Mouse (Mus musculus): ENCODE measurements around the gene Ubn2. TPM values are rescaled to one million over a fixed set of nuclear protein-coding genes. Genes with fewer than 3 reads are reported as not detected.
"Not testable (repeated sequence)": the region's sequence is repeated elsewhere in the genome, so short reads cannot be mapped to it uniquely, and the experiment has no call there.

Gene Ubn2
- total RNA-seq, 2 experiments from 2014 or later = 29.2 to 36.9 TPM

- DNase-seq (ENCODE audit: low spot score in 2 of 2) = peak; percentile 87 to 98
These were observed 100.0 kb downstream of the Ubn2 start, which contains the start of gene Fmc1 for GRCm38 (mm10) chr6:38533428-38534405. TSS of gene Fmc1 (plus strand) at chr6:38533502.

- DNase-seq (ENCODE audit: low spot score in 2 of 2) = peak; percentile 98 to 99
These were observed 101.1 kb downstream of the Ubn2 start for GRCm38 (mm10) chr6:38534640-38535365.

GRCm38 (mm10) chr6:38535366-38535690 lies 101.6 kb downstream of the Ubn2 start:
- DNase-seq (ENCODE audit: low spot score in 2 of 2) = no peak

- DNase-seq (ENCODE audit: low spot score in 2 of 2) = no peak
These were observed 102.0 kb downstream of the Ubn2 start for GRCm38 (mm10) chr6:38535788-38536187.

GRCm38 (mm10) chr6:38544141-38544540 lies 110.4 kb downstream of the Ubn2 start:
- DNase-seq (ENCODE audit: low spot score in 2 of 2) = not testable (repeated sequence)

- not testable (repeated sequence) for DNase-seq (ENCODE audit: low spot score in 2 of 2)
These were observed 113.3 kb downstream of the Ubn2 start for GRCm38 (mm10) chr6:38547005-38547404.

- no peak for DNase-seq (ENCODE audit: low spot score in 2 of 2)
These were observed 114.0 kb downstream of the Ubn2 start for GRCm38 (mm10) chr6:38547707-38548106.

- DNase-seq (ENCODE audit: low spot score in 2 of 2) = not testable (repeated sequence)
These were observed 114.8 kb downstream of the Ubn2 start for GRCm38 (mm10) chr6:38548595-38548994.

- DNase-seq (ENCODE audit: low spot score in 2 of 2) = not testable (repeated sequence)
These were observed 116.1 kb downstream of the Ubn2 start for GRCm38 (mm10) chr6:38549840-38550239.

GRCm38 (mm10) chr6:38550250-38551061 lies 116.7 kb downstream of the Ubn2 start:
- DNase-seq (ENCODE audit: low spot score in 2 of 2) = peak; percentile 26 to 70

- DNase-seq (ENCODE audit: low spot score in 2 of 2) = peak; percentile 94 to 97
These were observed 117.6 kb downstream of the Ubn2 start, which contains the start of gene Luc7l2 for GRCm38 (mm10) chr6:38551062-38551988. TSS of gene Luc7l2 (plus strand) at chr6:38551334.

GRCm38 (mm10) chr6:38551989-38552635 lies 118.4 kb downstream of the Ubn2 start:
- peak; percentile 97 to 99 for DNase-seq (ENCODE audit: low spot score in 2 of 2)

- no peak for DNase-seq (ENCODE audit: low spot score in 2 of 2)
These were observed 118.9 kb downstream of the Ubn2 start for GRCm38 (mm10) chr6:38552636-38553000.

Small RNAs within 50 kb of the gene (microRNA-seq; reads per million reads assigned to microRNA genes)
- not detected for gene Mir7670

Other genes starting within 250 kb of the Ubn2 start
- 1 to 10 TPM; 4.0 to 4.6 TPM for gene D630045J12Rik, start 179.9 kb upstream of the Ubn2 start, total RNA-seq (2021)
- 10 to 100 TPM; 11.0 to 11.9 TPM for gene Zc3hav1l, start 134.7 kb upstream of the Ubn2 start, total RNA-seq (2021)
- gene Zc3hav1, start 79.3 kb upstream of the Ubn2 start, total RNA-seq (2021) = 10 to 100 TPM; 15.9 to 17.0 TPM
- 1 to 10 TPM; 4.3 TPM for gene Ttc26, start 52.5 kb upstream of the Ubn2 start, total RNA-seq (2021)
- 10 to 100 TPM; 72.4 to 77.7 TPM for gene Fmc1, start 99.6 kb downstream of the Ubn2 start, total RNA-seq (2021)
- 100 to 1,000 TPM; 138 to 156 TPM for gene Luc7l2, start 117.4 kb downstream of the Ubn2 start, total RNA-seq (2021)
- under 1 TPM; 0.29 to 0.37 TPM for gene Klrg2, start 203.3 kb downstream of the Ubn2 start, total RNA-seq (2021)
- 1 to 10 TPM; 1.3 to 1.7 TPM for gene Clec2l, start 229.1 kb downstream of the Ubn2 start, total RNA-seq (2021)

Measured in gastrocnemius, postnatal 4 days (tissue).